Mouse (Mus musculus) lung, embryonic 15.5 days (tissue): Measurements from ENCODE around the gene Gpd2. TPM values are rescaled to one million over a fixed set of nuclear protein-coding genes. Genes with fewer than 3 reads are reported as not detected.

Experiments
- ATAC-seq: fragments of 200-750 bp; cut with Nextera tagmentation; 2 replicates; pipeline ENCODE4 v1.8.0; 2017; ENCODE audit warnings: moderate number of reproducible peaks, borderline replicate concordance; ENCODE audit not compliant: low FRiP score, low TSS enrichment; ENCODE audit errors: extremely low read depth
- H3K27ac ChIP-seq: fragments of 300-500 bp; sonication (generic); 2 replicates; pipeline ENCODE4 v1.5.1; 2015; ENCODE audit warnings: moderate library complexity, mild to moderate bottlenecking, inconsistent platforms
- H3K27me3 ChIP-seq: fragments of 300-500 bp; sonication (generic); 2 replicates; pipeline ENCODE4 v1.6.1; 2015; ENCODE audit warnings: inconsistent platforms
- H3K36me3 ChIP-seq: fragments of 300-500 bp; sonication (generic); 2 replicates; pipeline ENCODE4 v1.6.1; 2015; ENCODE audit warnings: inconsistent platforms
- H3K4me1 ChIP-seq: fragments of 300-500 bp; sonication (generic); 2 replicates; pipeline ENCODE4 v1.6.1; 2015; ENCODE audit warnings: inconsistent platforms
- H3K4me2 ChIP-seq: fragments of 300-500 bp; sonication (generic); 2 replicates; pipeline ENCODE4 v1.6.1; 2015; ENCODE audit warnings: inconsistent platforms, mild to moderate bottlenecking, moderate library complexity
- H3K4me3 ChIP-seq: fragments of 300-500 bp; sonication (generic); 2 replicates; pipeline ENCODE4 v1.5.1; 2015; ENCODE audit warnings: mild to moderate bottlenecking, inconsistent platforms
- H3K9ac ChIP-seq: fragments of 300-500 bp; sonication (generic); 2 replicates; pipeline ENCODE4 v1.6.1; 2015; ENCODE audit warnings: inconsistent platforms
- H3K9me3 ChIP-seq: fragments of 300-500 bp; sonication (generic); 2 replicates; pipeline ENCODE4 v1.6.1; 2016; ENCODE audit warnings: inconsistent platforms
- WGBS: fragments of 180-500 bp; shearing (Covaris S2); methylation state at CpG from one replicate; pipeline ENCODE4 v1.1.7; 2015; 5-methylcytosine and 5-hydroxymethylcytosine counted together
- polyA plus RNA-seq: library from polyadenylated mRNA; unstranded; fragments of >200 nt; fragmentation: Nextera tagmentation; extraction: Ambion mirVana; gene quantifications from 2 replicates; pipeline ENCODE4 v1.2.1, GENCODE M21; 2015

The Gpd2 gene
- polyA plus RNA-seq, 1 experiment from 2014 or later, result 16.9 TPM

DNA sequence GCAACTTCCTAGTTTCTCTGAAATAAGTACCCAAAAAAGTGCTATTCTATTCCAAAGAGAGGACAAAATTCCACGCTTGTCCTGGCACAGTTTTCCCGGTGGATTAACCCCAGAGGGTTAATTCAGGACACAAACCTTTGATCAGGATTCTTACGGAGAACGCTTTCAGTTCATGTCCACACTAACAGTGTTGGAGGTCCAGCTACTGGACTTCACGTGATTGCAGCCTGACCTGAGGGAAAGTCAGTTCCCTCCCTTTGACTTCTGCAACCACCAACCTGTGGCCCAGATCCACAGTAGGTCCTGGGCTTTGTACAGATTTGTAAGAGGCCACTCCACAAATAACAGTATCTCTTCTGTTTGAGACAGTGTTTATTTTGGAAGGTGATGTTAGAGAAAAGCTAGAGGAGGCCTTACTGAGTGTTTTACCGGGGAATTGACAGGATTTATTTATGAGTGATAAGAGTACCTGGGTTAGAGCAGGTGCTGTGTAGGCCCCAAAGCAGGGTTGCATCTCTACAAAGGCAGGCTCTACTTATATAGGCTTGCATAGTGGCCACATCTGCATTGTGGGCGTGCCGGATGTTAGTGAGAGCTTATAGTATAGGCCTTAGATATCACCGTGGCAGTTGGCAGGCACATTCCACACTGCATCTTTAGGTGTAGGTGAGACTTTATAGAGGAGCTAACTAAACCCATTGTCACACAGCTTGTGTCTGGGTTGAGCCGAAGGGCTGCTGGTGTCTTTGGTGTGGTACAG, 15.3 kb downstream of the Gpd2 start:
- Histone ChIP-seq H3K4me3 (no peak overlapping the region), H3K27ac (no peak overlapping the region), H3K4me1 (0 out of 2 replicates have a peak, but pooled peaks cover 4% of the 10 kb centered on the region), H3K9me3 (no peaks in the 10 kb centered on the region), H3K36me3 (no peaks in the 10 kb centered on the region), H3K4me2 (no peak overlapping the region), H3K27me3 (no peaks in the 10 kb centered on the region), H3K9ac (no peak overlapping the region)
- ATAC-seq, result no peak
- WGBS, result 64% methylated on average over 10 of the region's 10 CpGs

DNA sequence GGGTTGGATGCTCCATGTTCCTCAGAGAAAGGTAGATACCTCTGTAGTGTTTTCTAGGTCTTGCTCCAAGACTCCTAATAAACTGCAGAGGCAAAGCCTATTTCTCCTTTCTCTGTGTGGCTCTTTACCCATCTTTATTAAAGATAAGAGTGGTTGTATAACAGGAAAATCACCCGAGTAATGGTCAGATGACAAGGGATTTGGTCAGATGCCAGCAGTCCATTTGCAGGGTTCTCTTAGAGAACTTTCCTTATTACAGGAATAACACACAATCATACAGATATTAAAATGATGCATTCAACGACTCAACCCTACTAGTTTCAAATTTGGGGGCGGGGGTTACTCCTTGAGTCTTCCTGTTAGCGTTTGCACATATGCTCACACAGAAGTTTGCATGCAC, 16.8 kb downstream of the Gpd2 start:
- no peak overlapping the region for H3K9ac ChIP-seq
- no peaks in the 10 kb centered on the region for H3K9me3 ChIP-seq
- no peaks in the 10 kb centered on the region for H3K27me3 ChIP-seq
- 0 out of 2 replicates have a peak, but pooled peaks cover 4% of the 10 kb centered on the region for H3K4me1 ChIP-seq
- no peaks in the 10 kb centered on the region for H3K36me3 ChIP-seq
- H3K4me2 ChIP-seq, result no peak overlapping the region
- ATAC-seq, result no peak
- H3K4me3 ChIP-seq, result no peak overlapping the region
- no peak overlapping the region for H3K27ac ChIP-seq
- 69% methylated on average over 4 of the region's 4 CpGs for WGBS

DNA sequence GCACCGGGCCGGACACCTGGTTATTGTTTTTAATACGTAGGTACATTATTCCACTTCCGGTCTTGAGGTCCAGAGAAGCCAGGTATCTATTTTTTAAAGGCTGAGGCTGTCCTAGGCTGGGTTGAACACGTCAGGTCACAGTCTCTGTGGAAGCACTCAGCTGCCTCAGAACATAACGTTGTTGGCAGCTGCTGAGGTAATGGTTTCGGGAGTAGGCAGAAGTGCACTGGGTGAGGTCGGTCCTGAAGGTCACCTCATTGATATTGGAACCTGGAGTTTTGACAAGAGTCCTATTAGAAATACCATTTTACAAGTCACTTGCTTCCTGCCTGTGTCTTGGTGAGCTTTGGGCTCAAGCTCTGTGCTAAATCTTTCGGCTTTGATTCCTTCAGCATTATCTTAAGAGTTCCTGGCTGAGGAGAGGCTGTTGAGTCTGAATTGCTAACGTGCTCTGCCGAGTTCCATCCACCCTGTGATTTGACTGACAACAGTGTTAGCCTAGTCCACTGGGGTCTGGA, 17.8 kb downstream of the Gpd2 start:
- WGBS, result 65% methylated on average over 11 of the region's 11 CpGs
- Histone ChIP-seq H3K27ac (no peak overlapping the region), H3K27me3 (no peaks in the 10 kb centered on the region), H3K4me1 (0 out of 2 replicates have a peak, but pooled peaks cover 4% of the 10 kb centered on the region), H3K9me3 (no peaks in the 10 kb centered on the region), H3K4me2 (no peak overlapping the region), H3K9ac (no peak overlapping the region), H3K4me3 (no peak overlapping the region), H3K36me3 (no peaks in the 10 kb centered on the region)
- no peak for ATAC-seq

DNA sequence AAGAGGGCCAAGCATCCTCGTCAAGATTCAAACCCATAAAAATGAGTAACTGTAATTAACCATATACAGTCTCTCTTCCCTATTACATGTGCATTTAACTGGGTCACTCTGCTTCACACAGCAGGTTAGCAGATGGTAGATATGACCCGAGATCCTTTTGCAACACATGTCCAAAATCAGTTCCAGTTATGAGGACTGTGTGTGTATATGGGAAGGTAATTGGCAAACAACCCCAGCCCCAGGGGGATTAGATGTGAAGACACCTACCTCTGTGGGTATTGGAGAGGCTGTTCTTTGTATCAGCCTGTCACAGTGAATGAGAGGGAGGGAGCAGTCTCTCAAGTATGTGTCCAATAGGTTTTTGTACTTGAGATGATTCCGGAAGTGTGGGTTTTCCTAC, 18.4 kb downstream of the Gpd2 start:
- no peak for ATAC-seq
- H3K27me3 ChIP-seq, result no peaks in the 10 kb centered on the region
- WGBS, result 67% methylated on average over 3 of the region's 3 CpGs
- no peaks in the 10 kb centered on the region for H3K36me3 ChIP-seq
- no peak overlapping the region for H3K4me2 ChIP-seq
- 0 out of 2 replicates have a peak, but pooled peaks cover 4% of the 10 kb centered on the region for H3K4me1 ChIP-seq
- no peak overlapping the region for H3K27ac ChIP-seq
- no peak overlapping the region for H3K9ac ChIP-seq
- no peak overlapping the region for H3K4me3 ChIP-seq
- no peaks in the 10 kb centered on the region for H3K9me3 ChIP-seq

DNA sequence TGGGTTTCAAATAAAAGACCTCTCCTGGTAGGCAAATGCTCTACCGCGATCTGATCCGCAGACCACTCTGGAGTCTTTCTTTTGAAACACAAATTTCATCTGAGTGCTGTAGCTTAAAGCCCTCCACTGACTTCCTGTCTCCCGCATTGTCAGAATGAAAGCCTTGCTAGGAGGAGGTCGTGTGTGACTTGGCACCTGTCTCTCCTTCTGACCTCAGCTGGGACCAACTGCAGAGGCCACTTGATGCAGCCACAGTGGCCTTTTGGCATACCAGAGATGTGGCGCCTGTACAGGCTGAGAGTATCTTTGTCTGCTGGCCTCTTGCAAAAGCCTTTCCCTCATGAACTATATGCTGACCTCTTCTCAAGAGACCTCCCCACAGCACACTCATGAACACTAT, 19.0 kb downstream of the Gpd2 start:
- no peaks in the 10 kb centered on the region for H3K9me3 ChIP-seq
- no peak overlapping the region for H3K9ac ChIP-seq
- H3K4me3 ChIP-seq, result no peak overlapping the region
- H3K4me1 ChIP-seq, result 0 out of 2 replicates have a peak, but pooled peaks cover 4% of the 10 kb centered on the region
- WGBS, result 37% methylated on average over 6 of the region's 6 CpGs
- no peak overlapping the region for H3K4me2 ChIP-seq
- no peak overlapping the region for H3K27ac ChIP-seq
- no peaks in the 10 kb centered on the region for H3K36me3 ChIP-seq
- no peak for ATAC-seq
- no peaks in the 10 kb centered on the region for H3K27me3 ChIP-seq

DNA sequence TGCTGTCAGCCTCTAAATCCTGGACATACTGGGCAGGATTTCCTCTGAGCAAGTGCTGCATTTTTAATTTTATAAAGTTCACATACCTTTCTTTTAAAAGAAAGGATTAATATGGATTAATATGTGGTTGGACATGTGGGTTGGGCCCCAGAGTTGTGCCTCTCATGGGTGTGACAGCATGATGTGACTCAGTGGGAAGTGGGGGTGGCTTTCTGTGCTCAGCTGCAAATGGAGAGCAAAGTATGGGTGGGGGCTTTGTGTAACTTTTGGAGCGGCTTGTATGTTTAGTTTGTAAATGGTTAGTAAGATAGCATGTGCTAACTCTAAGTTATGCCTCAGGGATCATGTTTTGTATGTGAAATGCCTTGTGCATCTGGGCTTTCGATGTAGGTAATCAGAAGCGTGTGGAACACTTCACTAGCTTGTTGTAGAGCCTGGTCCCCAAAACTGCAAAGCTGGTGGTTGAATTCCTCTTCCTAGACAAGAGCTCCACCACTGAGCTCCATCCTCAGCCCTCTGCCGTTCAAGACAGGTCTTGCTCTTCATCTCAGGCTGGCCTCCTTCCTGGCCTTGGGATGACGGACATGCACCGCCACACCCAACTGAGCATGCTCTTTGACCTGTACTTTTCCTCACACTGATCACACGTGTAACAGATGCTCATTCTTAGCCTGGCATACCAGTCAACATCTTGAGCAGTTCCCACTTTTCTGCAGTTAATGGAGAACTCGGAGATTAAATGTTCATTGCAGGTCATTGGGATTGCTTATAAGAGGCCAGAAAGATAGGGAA, 24.0 kb downstream of the Gpd2 start:
- WGBS, result 84% methylated on average over 8 of the region's 8 CpGs
- H3K27me3 ChIP-seq, result no peaks in the 10 kb centered on the region

DNA sequence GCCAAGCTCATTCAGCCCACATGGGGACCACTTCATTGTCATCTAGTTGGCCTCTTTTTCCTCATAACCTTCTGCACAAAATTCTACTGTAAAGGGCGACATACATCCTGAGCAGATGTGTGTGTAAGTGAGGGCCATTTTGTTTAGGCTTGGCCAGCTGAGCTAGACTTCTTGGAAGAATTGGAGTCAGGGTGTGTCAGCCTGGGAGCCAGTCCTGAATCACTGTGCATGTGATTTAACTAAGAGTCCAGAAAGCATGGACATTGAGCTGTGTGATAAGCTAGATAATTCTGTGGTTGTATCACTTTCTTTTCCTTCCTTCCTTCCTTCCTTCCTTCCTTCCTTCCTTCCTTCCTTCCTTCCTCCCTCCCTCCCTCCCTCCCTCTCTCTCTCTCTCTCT, 26.0 kb downstream of the Gpd2 start:
- Histone ChIP-seq H3K4me1 (no peaks in the 10 kb centered on the region), H3K9ac (no peak overlapping the region), H3K36me3 (no peaks in the 10 kb centered on the region), H3K27me3 (no peaks in the 10 kb centered on the region), H3K27ac (no peak overlapping the region), H3K4me2 (no peak overlapping the region), H3K4me3 (no peak overlapping the region), H3K9me3 (no peaks in the 10 kb centered on the region)
- no peak for ATAC-seq
- WGBS, result 71% methylated on average over 1 of the region's 1 CpGs

More for the DNA sequence above, 24.0 kb downstream of the Gpd2 start:
- Histone ChIP-seq H3K4me2 (no peak overlapping the region), H3K4me3 (no peak overlapping the region), H3K36me3 (no peaks in the 10 kb centered on the region), H3K9me3 (no peaks in the 10 kb centered on the region), H3K9ac (no peak overlapping the region), H3K4me1 (0 out of 2 replicates have a peak, but pooled peaks cover 1% of the 10 kb centered on the region), H3K27ac (no peak overlapping the region)
- no peak for ATAC-seq

DNA sequence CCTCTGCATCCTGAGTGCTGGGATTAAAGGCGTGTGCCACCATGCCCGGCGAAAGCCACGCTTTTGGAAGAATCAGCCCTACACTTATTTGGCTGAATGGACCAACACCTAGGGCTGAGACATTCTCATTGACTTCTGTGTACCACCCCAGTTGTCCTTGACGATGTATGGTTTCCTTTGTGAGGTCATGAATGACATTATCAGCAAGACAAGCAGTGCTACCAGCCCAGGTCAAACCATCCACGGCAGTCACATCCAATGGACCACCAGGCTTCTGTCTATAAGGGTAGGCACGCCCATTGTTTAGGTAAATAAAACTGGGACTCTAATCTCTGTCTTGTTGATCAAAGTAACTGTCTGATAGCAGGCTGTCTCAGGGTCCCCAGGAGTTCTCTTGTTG, 27.5 kb downstream of the Gpd2 start:
- H3K4me2 ChIP-seq, result no peak overlapping the region
- no peak overlapping the region for H3K27ac ChIP-seq
- H3K27me3 ChIP-seq, result no peaks in the 10 kb centered on the region
- H3K9ac ChIP-seq, result no peak overlapping the region
- ATAC-seq, result no peak
- no peaks in the 10 kb centered on the region for H3K36me3 ChIP-seq
- H3K9me3 ChIP-seq, result no peaks in the 10 kb centered on the region
- 77% methylated on average over 7 of the region's 7 CpGs for WGBS
- H3K4me3 ChIP-seq, result no peak overlapping the region
- no peaks in the 10 kb centered on the region for H3K4me1 ChIP-seq

DNA sequence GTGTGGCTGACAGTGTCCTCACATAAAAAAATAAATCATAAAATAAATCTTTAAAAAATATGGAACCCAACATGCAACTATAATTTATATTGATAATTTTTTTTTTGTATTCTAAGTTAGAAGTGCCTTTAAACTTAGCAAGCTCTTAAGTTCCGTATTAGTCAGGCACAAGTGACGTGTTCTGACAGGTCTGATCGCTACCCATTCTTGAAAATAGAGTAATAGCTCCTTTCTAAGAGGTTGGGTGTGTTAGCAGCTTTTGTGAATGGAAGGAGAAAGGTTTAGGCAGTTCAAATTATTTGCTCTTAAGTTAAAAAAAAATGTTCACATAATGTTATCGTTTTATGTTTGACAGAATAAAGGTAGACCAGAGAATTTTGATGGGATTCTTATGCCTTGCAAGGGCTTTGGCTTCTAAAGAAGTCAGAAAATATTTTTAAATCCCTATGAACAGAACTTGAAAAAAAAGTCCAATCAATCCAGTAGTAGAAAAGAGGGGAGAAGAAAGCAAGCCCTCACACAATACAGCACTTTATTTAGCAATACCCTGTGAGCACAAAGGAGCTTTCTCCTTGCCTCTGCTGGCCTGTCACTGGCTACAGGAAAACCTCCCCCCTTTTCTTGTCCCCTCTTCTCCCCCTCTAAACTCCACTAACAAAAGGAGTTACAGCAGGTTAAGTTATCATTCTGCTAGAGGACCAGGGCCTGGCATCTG, 29.4 kb downstream of the Gpd2 start:
- Histone ChIP-seq H3K4me3 (no peak overlapping the region), H3K36me3 (no peaks in the 10 kb centered on the region), H3K4me2 (no peak overlapping the region), H3K4me1 (no peaks in the 10 kb centered on the region), H3K9ac (no peak overlapping the region), H3K9me3 (no peaks in the 10 kb centered on the region), H3K27ac (no peak overlapping the region), H3K27me3 (no peaks in the 10 kb centered on the region)
- no peak for ATAC-seq
- WGBS, result 64% methylated on average over 4 of the region's 4 CpGs

DNA sequence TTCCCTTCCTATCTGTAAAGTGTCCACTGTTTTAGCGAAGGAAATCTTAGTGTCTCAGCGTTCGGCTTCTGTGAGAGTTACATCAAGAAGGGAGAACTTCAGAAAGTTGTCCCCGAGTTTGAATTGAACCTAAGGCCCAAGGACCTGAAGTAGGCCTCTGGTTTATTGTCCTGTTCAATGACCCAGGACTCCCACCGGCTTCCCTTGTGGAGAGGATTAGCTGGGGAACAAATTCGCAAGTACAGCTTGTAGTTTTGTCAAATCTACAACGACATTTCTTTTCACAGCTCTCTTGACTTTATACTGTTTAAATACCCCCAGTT, 29.9 kb downstream of the Gpd2 start:
- Histone ChIP-seq H3K9me3 (no peaks in the 10 kb centered on the region), H3K9ac (no peak overlapping the region), H3K4me2 (no peak overlapping the region), H3K27ac (no peak overlapping the region), H3K36me3 (no peaks in the 10 kb centered on the region), H3K4me1 (no peaks in the 10 kb centered on the region), H3K4me3 (no peak overlapping the region), H3K27me3 (no peaks in the 10 kb centered on the region)
- 49% methylated on average over 7 of the region's 7 CpGs for WGBS
- ATAC-seq, result no peak

DNA sequence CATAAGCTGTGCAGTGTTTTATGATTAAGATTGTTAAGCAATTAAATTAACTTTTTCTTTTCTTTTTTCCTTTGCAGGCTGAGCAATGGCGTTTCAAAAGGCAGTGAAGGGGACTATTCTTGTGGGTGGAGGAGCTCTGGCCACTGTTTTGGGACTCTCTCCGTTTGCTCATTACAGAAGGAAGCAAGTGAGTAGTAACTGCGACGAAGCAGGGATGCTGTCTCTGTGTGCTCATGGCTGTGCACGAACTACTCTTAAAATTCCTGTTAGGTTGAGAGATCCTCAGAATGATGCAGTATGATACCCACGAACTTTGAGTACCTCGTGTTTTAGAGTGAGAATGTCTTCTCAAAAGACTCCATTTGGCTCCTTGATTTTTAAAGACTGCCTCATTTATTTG, 30.5 kb downstream of the Gpd2 start:
- Histone ChIP-seq H3K4me1 (no peaks in the 10 kb centered on the region), H3K27ac (no peak overlapping the region), H3K9ac (no peak overlapping the region), H3K4me2 (no peak overlapping the region), H3K27me3 (no peaks in the 10 kb centered on the region), H3K36me3 (no peaks in the 10 kb centered on the region), H3K4me3 (no peak overlapping the region), H3K9me3 (no peaks in the 10 kb centered on the region)
- no peak for ATAC-seq
- WGBS, result 78% methylated on average over 7 of the region's 7 CpGs

DNA sequence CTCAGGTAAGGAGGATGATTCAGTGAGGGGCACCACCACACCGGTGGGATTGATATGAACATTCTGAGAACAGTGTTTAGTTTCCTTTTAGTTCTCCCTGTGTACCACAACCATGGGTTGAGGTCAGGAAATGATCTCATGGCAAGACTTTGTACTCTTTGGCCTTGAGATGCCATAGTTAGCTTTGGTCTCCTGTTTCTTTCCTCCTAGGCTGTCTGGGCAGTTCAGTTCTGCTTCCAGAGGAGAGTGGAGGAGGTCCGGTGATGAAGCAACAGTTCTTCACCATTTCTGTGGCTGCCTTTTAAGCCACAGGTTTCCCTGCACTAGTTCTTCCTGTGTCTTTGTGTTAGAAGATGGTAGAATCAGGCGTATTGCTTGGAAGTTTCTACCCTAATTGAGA, 31.4 kb downstream of the Gpd2 start:
- Histone ChIP-seq H3K27me3 (no peaks in the 10 kb centered on the region), H3K4me3 (no peak overlapping the region), H3K4me1 (no peaks in the 10 kb centered on the region), H3K36me3 (no peaks in the 10 kb centered on the region), H3K9ac (no peak overlapping the region), H3K4me2 (no peak overlapping the region), H3K27ac (no peak overlapping the region), H3K9me3 (no peaks in the 10 kb centered on the region)
- no peak for ATAC-seq
- WGBS, result 83% methylated on average over 3 of the region's 3 CpGs
